Mouse (Mus musculus) liver, postnatal 0 days (tissue): ENCODE measurements around the gene E130114P18Rik.

Experiments used
- CTCF ChIP-seq: sonication (generic); IDR thresholded peaks from 2 replicates; pipeline ENCODE4 v1.5.1; 2016; ENCODE audit warnings: antibody characterized with exemption, low read depth
- EP300 ChIP-seq: IDR thresholded peaks from 2 replicates; pipeline ENCODE4 v1.6.1; 2016; ENCODE audit warnings: antibody characterized with exemption, low read depth, mild to moderate bottlenecking

DNA sequence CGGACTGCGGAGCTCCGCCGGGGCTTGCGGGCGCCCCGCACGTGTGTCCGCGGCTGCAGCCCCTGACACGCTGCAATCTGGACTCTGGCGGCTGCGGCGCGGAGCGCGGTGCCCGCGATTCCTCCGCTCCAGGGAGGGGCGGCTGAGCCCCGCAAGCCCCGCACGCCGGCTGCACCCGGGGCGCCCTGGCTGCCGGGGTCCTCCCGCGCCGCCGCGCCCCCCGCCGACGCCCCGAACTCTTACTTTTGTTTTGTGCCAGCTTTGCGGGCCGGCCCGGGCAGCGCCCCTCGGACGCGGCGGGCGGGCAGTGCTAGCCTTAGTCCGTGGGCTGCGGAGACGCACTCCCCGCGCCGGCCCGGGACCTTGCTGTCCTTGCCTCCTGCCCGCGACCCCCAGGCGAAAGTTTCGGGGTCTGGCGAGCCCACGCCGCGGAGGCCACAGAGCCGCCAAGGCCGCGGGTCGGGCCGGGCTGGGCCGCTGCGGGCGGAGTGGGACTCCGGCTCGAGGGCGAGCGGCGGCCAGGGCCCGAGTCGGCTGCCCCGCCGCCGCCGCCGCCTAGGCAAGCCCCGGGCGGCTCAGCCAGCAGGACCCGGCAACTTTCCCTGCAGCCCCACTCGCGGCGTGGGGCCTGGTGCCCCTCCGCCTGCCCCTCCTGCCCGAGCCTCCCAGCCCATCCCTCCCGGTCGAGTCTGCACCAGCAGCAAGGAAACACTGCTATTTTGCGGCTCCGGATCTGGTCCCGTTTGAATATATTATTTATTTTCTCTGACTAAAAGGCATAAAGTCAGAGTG lies 529 bp upstream of the E130114P18Rik start:
- no peak for TF ChIP-seq CTCF
- TF ChIP-seq EP300 = no peak
